Comparison of ENCODE assay signal across 30 mouse cellular contexts in the genomic region with DNA sequence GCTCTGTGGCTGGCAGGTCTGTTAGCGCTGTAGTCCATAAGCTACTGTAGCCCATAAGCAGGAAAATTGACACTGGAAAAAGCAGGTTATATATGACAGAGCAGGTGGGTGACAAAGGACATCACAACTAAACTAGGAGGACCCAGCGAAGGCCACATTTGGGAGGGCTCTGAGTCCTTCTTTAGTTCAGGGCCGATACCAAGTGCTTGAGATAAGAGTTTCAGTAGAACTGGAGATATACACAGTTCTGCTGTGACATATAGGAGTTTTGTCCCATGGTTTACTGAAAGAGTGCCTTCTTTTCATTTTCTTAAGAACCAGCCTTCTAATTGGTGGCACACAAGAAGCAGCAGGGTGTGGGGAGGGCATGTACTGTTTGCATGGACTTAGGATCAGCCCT. TPM values are rescaled to one million over a fixed set of nuclear protein-coding genes. Genes with fewer than 3 reads are reported as not detected.
DNase-seq lines count a peak whose midpoint lies in the region; ATAC-seq and TF ChIP-seq lines count a peak whose summit lies in the region.
"Had no signal": no experiment of that assay in that cellular context is flagged by ENCODE, and none has a peak within 500 bp of the region (broad histone marks: within the 10 kb centered on the region; RNA-seq: fewer than 3 reads in every experiment).

No protein-coding gene starts in this region.

- H3K4me1 ChIP-seq in limb, embryonic 10.5 days: peaks cover 5% of the 10 kb centered on the region
- peaks cover 80 to 85% of the 10 kb centered on the region in 2 experiments for H3K4me1 ChIP-seq in liver, embryonic 14.5 days (replicated peaks; ENCODE audit: control insufficient read depth in 2 of 2, insufficient read depth in 2 of 2, low read length in 1 of 2)
- H3K4me1 ChIP-seq in heart, embryonic 10.5 days: peaks cover 19% of the 10 kb centered on the region; the same call in 1 of the 2 replicates
- H3K4me1 ChIP-seq in hindbrain, embryonic 12.5 days: no peaks in the 10 kb centered on the region
- H3K4me1 ChIP-seq: forebrain, embryonic 12.5 days; hindbrain, embryonic 15.5 days; neural tube, embryonic 12.5 days had no signal

- no peaks in the 10 kb centered on the region for H3K27me3 ChIP-seq in limb, embryonic 10.5 days (ENCODE audit: low read depth, poor library complexity, severe bottlenecking)
- H3K27me3 ChIP-seq in liver, embryonic 14.5 days (ENCODE audit: control insufficient read depth, insufficient read depth, low read length): no peaks in the 10 kb centered on the region
- no peaks in the 10 kb centered on the region for H3K27me3 ChIP-seq in heart, embryonic 10.5 days (ENCODE audit: insufficient read depth, poor library complexity, severe bottlenecking)
- no peaks in the 10 kb centered on the region for H3K27me3 ChIP-seq in hindbrain, embryonic 12.5 days
- H3K27me3 ChIP-seq: forebrain, embryonic 12.5 days; heart, embryonic 15.5 days; hindbrain, embryonic 15.5 days; limb, embryonic 13.5 days; neural tube, embryonic 12.5 days had no signal

- TF ChIP-seq CTCF in gastrocnemius, adult 2 months (IDR thresholded peaks at IDR 0.05): no peak
- TF ChIP-seq CTCF in liver, embryonic 14.5 days (IDR thresholded peaks at IDR 0.05; ENCODE audit: low read depth): no peak

- H3K9me3 ChIP-seq in limb, embryonic 10.5 days (replicated peaks): no peaks in the 10 kb centered on the region
- H3K9me3 ChIP-seq in liver, embryonic 14.5 days (ENCODE audit: control insufficient read depth, low read length): no peaks in the 10 kb centered on the region
- H3K9me3 ChIP-seq in heart, embryonic 10.5 days: no peaks in the 10 kb centered on the region
- no peaks in the 10 kb centered on the region for H3K9me3 ChIP-seq in hindbrain, embryonic 12.5 days (replicated peaks)
- H3K9me3 ChIP-seq: forebrain, embryonic 12.5 days; heart, embryonic 15.5 days; hindbrain, embryonic 15.5 days; limb, embryonic 13.5 days; neural tube, embryonic 12.5 days had no signal

- H3K27ac ChIP-seq in gastrocnemius, adult 2 months: peak overlapping the region; percentile 77
- 0 out of 2 replicates have a peak overlapping the region, but pooled peaks have one; percentile 19 for H3K27ac ChIP-seq in limb, embryonic 10.5 days
- peak overlapping the region; percentile 58 for H3K27ac ChIP-seq in liver, embryonic 14.5 days
- no peak overlapping the region for H3K27ac ChIP-seq in heart, embryonic 10.5 days
- H3K27ac ChIP-seq in hindbrain, embryonic 12.5 days: no peak overlapping the region
- H3K27ac ChIP-seq: forebrain, embryonic 12.5 days; heart, embryonic 15.5 days; hindbrain, embryonic 15.5 days; limb, embryonic 13.5 days; neural tube, embryonic 12.5 days had no signal

- 85% methylated on average over 3 of the region's 3 CpGs for WGBS in limb, embryonic 10.5 days
- 39% methylated on average over 3 of the region's 3 CpGs for whole genome bisulfite sequencing in liver, embryonic 14.5 days (ENCODE audit: insufficient replicate concordance)
- WGBS in heart, embryonic 10.5 days: 71% methylated on average over 3 of the region's 3 CpGs
- WGBS in hindbrain, embryonic 12.5 days: 91% methylated on average over 3 of the region's 3 CpGs

- no peak for DNase-seq in gastrocnemius, adult 2 months
- no peak for DNase-seq in gastrocnemius, postnatal 36 days
- DNase-seq in limb, embryonic 10.5 days (ENCODE audit: low spot score): no peak
- no peak for DNase-seq in liver, embryonic 14.5 days (ENCODE audit: low read depth in 3 of 3, low spot score in 3 of 3)
- DNase-seq in heart, embryonic 10.5 days (ENCODE audit: low spot score): no peak
- DNase-seq in lung, postnatal 36 days: no peak
- DNase-seq: adrenal gland, adult 2 months; adrenal gland, postnatal 36 days; cerebellum, adult 8-10 months; cerebellum, postnatal 25 days; forebrain, postnatal 0 days; gastrocnemius, postnatal 10 days; heart, postnatal 4 days; kidney, adult 11 months; kidney, postnatal 14 days; lung, embryonic 14.5 days; lung, postnatal 14 days; right cerebral cortex, adult 18-20 months; thymus, adult 2 months; thymus, postnatal 36 days had no signal

- intact Hi-C loops in gastrocnemius, adult 2 months (cut with DNase I): no loop called here
- intact Hi-C loops in gastrocnemius, postnatal 36 days (cut with DNase I): loop anchor here (5.0 kb wide), 1 partner anchor 36 kb away; a partner anchor contains a TSS

- 0 out of 2 replicates have a peak, but pooled peaks have one; percentile 12 for ATAC-seq in liver, embryonic 14.5 days (ENCODE audit: insufficient read depth)
- no peak for ATAC-seq in hindbrain, embryonic 12.5 days (ENCODE audit: low FRiP score)
- ATAC-seq: activated CD4-positive, CD25-positive, alpha-beta regulatory T cell, adult 4 months; forebrain, postnatal 0 days; inflammation-experienced regulatory T-cells, adult 6 months had no signal

- no peak overlapping the region for H3K4me3 ChIP-seq in gastrocnemius, adult 2 months
- H3K4me3 ChIP-seq in limb, embryonic 10.5 days: no peak overlapping the region
- H3K4me3 ChIP-seq in liver, embryonic 14.5 days (ENCODE audit: insufficient read depth in 1 of 2, low read depth in 2 of 2, low read length in 2 of 2): no peak overlapping the region
- H3K4me3 ChIP-seq in heart, embryonic 10.5 days: no peak overlapping the region
- H3K4me3 ChIP-seq in hindbrain, embryonic 12.5 days: no peak overlapping the region
- H3K4me3 ChIP-seq: forebrain, embryonic 12.5 days; heart, embryonic 15.5 days; hindbrain, embryonic 15.5 days; limb, embryonic 13.5 days; myocyte; neural tube, embryonic 12.5 days had no signal

- no peaks in the 10 kb centered on the region for H3K36me3 ChIP-seq in limb, embryonic 10.5 days
- H3K36me3 ChIP-seq in liver, embryonic 14.5 days (replicated peaks; ENCODE audit: control insufficient read depth, insufficient read depth, low read depth): peaks cover 17% of the 10 kb centered on the region
- H3K36me3 ChIP-seq in heart, embryonic 10.5 days: no peaks in the 10 kb centered on the region
- no peaks in the 10 kb centered on the region for H3K36me3 ChIP-seq in hindbrain, embryonic 12.5 days
- H3K36me3 ChIP-seq: forebrain, embryonic 12.5 days; heart, embryonic 15.5 days; hindbrain, embryonic 15.5 days; limb, embryonic 13.5 days; neural tube, embryonic 12.5 days had no signal

- no peak for TF ChIP-seq EP300 in liver, embryonic 14.5 days (IDR thresholded peaks at IDR 0.05; ENCODE audit: low read depth)

- H3K9ac ChIP-seq in liver, embryonic 14.5 days (replicated peaks): 0 out of 2 replicates have a peak overlapping the region, but pooled peaks have one; percentile 36
- no peak overlapping the region for H3K9ac ChIP-seq in hindbrain, embryonic 12.5 days
- H3K9ac ChIP-seq: forebrain, embryonic 12.5 days; forebrain, postnatal 0 days; heart, embryonic 15.5 days; hindbrain, embryonic 15.5 days; limb, embryonic 13.5 days; lung, embryonic 14.5 days; neural tube, embryonic 12.5 days had no signal

- peak overlapping the region; percentile 65 for H3K4me2 ChIP-seq in liver, embryonic 14.5 days (ENCODE audit: low read depth)
- H3K4me2 ChIP-seq in hindbrain, embryonic 12.5 days (replicated peaks): no peak overlapping the region
- H3K4me2 ChIP-seq: forebrain, embryonic 12.5 days; heart, embryonic 15.5 days; hindbrain, embryonic 15.5 days; limb, embryonic 13.5 days; lung, embryonic 14.5 days; midbrain, embryonic 11.5 days; neural tube, embryonic 12.5 days had no signal

RNA-seq across cellular contexts. Expression of a gene that starts 36.4 kb away (rescaled TPM):
- 10 to 100 TPM; 30.9 to 67.0 TPM for total RNA-seq in gastrocnemius, adult 2 months (2021)
- 10 to 100 TPM; 24.4 to 34.0 TPM for total RNA-seq in gastrocnemius, postnatal 36 days (2021)
- polyA plus RNA-seq in limb, embryonic 10.5 days (2016; fragmentation: Nextera tagmentation; extraction: Ambion mirVana): 4.0 and 4.2 TPM in 2 replicates
- 20.2 and 30.5 TPM in 2 replicates for polyA plus RNA-seq in liver, embryonic 14.5 days (2012; rRNA removed)
- polyA plus RNA-seq in liver, embryonic 14.5 days (2014; fragmentation: Nextera tagmentation; extraction: Ambion mirVana): 41.2 and 44.0 TPM in 2 replicates
- polyA plus RNA-seq in heart, embryonic 10.5 days (2016; fragmentation: Nextera tagmentation; extraction: Ambion mirVana): 9.6 and 12.5 TPM in 2 replicates
- polyA plus RNA-seq in hindbrain, embryonic 12.5 days (2016; fragmentation: Nextera tagmentation; extraction: Ambion mirVana): 7.8 and 8.4 TPM in 2 replicates

Comparison
In these comparisons a context has a peak if more than half of its experiments do, and no peak if none do; other contexts are left out.
1. H3K27ac ChIP-seq: peak in gastrocnemius, adult 2 months (single experiment), limb, embryonic 10.5 days (single experiment) and liver, embryonic 14.5 days (single experiment); none in heart, embryonic 10.5 days (single experiment) and hindbrain, embryonic 12.5 days (single experiment).